Mouse (Mus musculus): Measurements from ENCODE around the gene Arid1b. TPM values are rescaled to one million over a fixed set of nuclear protein-coding genes. Genes with fewer than 3 reads are reported as not detected.

The Arid1b gene
- total RNA-seq, 1 experiment = 9.2 TPM

DNA sequence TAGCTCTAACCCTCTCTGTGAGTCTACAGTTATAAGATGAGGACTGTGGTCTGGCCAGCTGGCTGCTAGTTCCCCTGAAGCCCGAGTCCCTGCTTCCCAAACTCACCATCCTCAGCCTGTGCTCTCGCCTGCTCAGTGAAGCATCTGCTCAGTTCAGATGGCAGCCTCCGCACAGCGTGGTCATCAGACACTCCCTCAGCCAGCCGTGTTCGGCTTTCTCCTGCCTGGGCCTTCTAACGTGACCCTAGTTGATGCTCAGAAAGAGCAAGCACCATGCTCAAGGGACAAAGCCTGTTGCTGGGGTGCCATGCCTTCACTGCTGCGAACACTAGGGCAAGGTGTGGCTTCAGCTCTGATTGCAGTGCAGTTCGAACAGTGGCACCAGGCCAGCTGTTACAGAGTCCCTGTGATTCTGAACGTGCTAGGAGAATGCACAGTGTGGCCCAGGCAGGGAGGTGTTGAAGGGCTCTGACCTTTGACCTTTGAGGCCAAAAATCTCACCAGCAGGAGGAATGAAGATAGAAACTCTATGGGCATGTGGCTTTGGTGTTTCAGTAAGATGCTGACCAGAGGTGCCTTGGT, 222.9 kb downstream of the Arid1b start:
- H3K9ac ChIP-seq (ENCODE audit: insufficient read depth, low read depth, low read length, poor library complexity, severe bottlenecking) = no peak overlapping the region
- H3K4me1 ChIP-seq (ENCODE audit: control insufficient read depth in 2 of 2, insufficient read depth in 2 of 2, low read length in 2 of 2, poor library complexity in 1 of 2) = peaks cover 0 to 3% of the 10 kb centered on the region in 2 experiments; a peak in 1 of 4 replicates

DNA sequence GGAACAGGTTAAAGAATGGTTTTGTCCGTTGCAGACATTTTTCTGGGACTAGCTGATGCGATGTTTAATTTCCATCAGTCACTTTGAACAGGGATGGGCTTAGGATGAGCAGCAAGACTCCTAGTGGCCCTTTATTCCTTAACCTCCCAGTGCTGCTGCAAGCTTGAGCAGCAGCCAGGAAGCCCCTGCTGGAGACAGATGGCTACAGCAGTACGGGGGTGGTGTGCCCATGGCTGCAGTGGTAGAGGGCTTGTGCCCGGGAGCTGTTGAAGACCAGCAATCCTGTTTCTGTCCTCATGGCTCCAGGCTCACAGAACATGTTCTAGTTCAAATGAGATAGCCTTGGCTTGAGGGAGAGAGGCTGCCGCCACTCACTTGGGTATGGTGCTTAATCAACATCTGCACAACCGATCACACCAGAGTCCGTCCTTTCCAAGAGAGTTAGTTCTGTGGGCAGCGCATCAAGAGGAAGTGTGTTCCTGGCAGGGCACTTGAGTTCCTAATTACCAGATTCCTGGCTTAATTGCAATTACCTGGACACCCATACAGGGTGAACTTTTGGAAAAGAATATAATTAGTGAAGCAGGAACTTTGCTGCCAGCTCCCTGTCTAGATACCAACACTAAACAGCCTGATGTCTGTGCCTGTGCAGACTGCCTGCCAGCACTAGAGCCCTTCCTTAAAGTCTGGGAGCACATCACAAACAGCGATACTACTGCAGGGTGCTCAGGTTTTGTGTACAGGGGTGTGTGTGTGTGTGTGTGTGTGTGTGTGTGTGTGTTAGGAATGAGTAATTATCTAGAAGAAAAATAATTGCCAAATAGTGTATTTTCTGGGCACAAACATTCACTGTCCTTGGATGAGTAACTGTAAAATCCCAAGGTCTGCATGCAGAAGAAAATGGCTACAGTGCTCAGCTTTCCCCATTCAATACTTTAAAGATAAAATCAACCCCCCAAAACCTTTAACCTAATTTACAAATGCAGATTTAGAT, 224.0 kb downstream of the Arid1b start:
- no peak for DNase-seq (ENCODE audit: low read depth, low spot score)
- no peaks in the 10 kb centered on the region for H3K36me3 ChIP-seq (ENCODE audit: control insufficient read depth, insufficient read depth, low read length, poor library complexity, severe bottlenecking)
- H3K27ac ChIP-seq (ENCODE audit: insufficient read depth, low read depth, low read length, poor library complexity, severe bottlenecking) = no peak overlapping the region
- H3K4me3 ChIP-seq (ENCODE audit: insufficient read depth in 1 of 2, low read depth in 1 of 2, low read length in 2 of 2, poor library complexity in 1 of 2, severe bottlenecking in 1 of 2) = no peak overlapping the region
- H3K4me1 ChIP-seq (ENCODE audit: control insufficient read depth in 2 of 2, insufficient read depth in 2 of 2, low read length in 2 of 2, poor library complexity in 1 of 2) = peaks cover 0 to 3% of the 10 kb centered on the region in 2 experiments; a peak in 1 of 4 replicates
- H3K9me3 ChIP-seq (ENCODE audit: control insufficient read depth, insufficient read depth, low read depth, low read length) = no peaks in the 10 kb centered on the region
- no peak overlapping the region for H3K9ac ChIP-seq (ENCODE audit: insufficient read depth, low read depth, low read length, poor library complexity, severe bottlenecking)
- TF ChIP-seq CHD2 (IDR thresholded peaks at IDR 0.05; ENCODE audit: low read depth, low read length) (no peak), ZNF384 (IDR thresholded peaks at IDR 0.05; ENCODE audit: low read depth, low read length) (no peak), MAFK (IDR thresholded peaks at IDR 0.05; ENCODE audit: insufficient read depth, low read depth, low read length) (no peak), HCFC1 (IDR thresholded peaks at IDR 0.05; ENCODE audit: borderline replicate concordance, insufficient read depth, low read length) (no peak)
- in situ Hi-C loops (cut with MboI; ENCODE audit: low sequenced_read_pairs in 2 of 2, unreplicated experiment in 2 of 2) = no loop called here

More for the DNA sequence above, 222.9 kb downstream of the Arid1b start:
- no peak overlapping the region for H3K4me3 ChIP-seq (ENCODE audit: insufficient read depth in 1 of 2, low read depth in 1 of 2, low read length in 2 of 2, poor library complexity in 1 of 2, severe bottlenecking in 1 of 2)
- H3K36me3 ChIP-seq (ENCODE audit: control insufficient read depth, insufficient read depth, low read length, poor library complexity, severe bottlenecking) = no peaks in the 10 kb centered on the region
- H3K9me3 ChIP-seq (ENCODE audit: control insufficient read depth, insufficient read depth, low read depth, low read length) = no peaks in the 10 kb centered on the region
- no peak for TF ChIP-seq HCFC1 (IDR thresholded peaks at IDR 0.05; ENCODE audit: borderline replicate concordance, insufficient read depth, low read length)
- no peak for TF ChIP-seq ZNF384 (IDR thresholded peaks at IDR 0.05; ENCODE audit: low read depth, low read length)
- no peak for TF ChIP-seq ZC3H11A (IDR thresholded peaks at IDR 0.05; ENCODE audit: borderline replicate concordance, low read depth, low read length)
- TF ChIP-seq CHD2 (IDR thresholded peaks at IDR 0.05; ENCODE audit: low read depth, low read length) = no peak
- no peak for TF ChIP-seq MAFK (IDR thresholded peaks at IDR 0.05; ENCODE audit: insufficient read depth, low read depth, low read length)
- DNase-seq (ENCODE audit: low read depth, low spot score) = no peak
- in situ Hi-C loops (cut with MboI; ENCODE audit: low sequenced_read_pairs in 2 of 2, unreplicated experiment in 2 of 2) = no loop called here
- no peak overlapping the region for H3K27ac ChIP-seq (ENCODE audit: insufficient read depth, low read depth, low read length, poor library complexity, severe bottlenecking)

DNA sequence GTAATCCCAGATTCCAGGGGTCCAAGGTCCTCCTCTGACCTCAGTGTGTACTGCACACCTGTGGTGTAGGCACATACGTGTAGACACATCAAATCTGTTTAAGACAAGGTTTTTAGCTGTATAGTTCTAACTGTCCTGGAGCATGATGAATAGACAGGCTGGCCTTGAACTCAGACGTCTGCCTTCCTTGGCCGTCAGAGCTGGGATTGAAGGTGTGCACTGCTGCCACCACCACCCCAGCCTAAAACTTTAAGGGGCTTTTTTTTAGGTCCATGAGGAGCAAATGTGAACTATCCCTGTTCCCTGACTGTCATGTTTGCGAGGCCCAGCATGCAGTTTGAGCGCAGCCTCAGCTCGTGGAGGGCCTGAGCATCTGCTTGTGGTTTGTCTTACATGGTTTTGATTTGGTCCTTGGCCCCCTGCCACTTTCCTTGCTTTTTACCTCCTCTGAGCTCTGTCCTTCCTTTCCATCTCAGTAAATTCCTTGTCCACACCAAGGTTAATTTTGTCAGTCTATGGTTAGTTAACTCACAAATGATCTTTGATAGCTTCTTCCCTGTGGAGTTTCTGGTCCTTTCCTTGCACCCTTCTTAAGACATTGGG, 224.9 kb downstream of the Arid1b start:
- Histone ChIP-seq H3K4me1 (ENCODE audit: control insufficient read depth in 2 of 2, insufficient read depth in 2 of 2, low read length in 2 of 2, poor library complexity in 1 of 2) (peaks cover 0 to 3% of the 10 kb centered on the region in 2 experiments; a peak in 1 of 4 replicates), H3K27ac (ENCODE audit: insufficient read depth, low read depth, low read length, poor library complexity, severe bottlenecking) (no peak overlapping the region), H3K9me3 (ENCODE audit: control insufficient read depth, insufficient read depth, low read depth, low read length) (no peaks in the 10 kb centered on the region), H3K9ac (ENCODE audit: insufficient read depth, low read depth, low read length, poor library complexity, severe bottlenecking) (no peak overlapping the region), H3K36me3 (ENCODE audit: control insufficient read depth, insufficient read depth, low read length, poor library complexity, severe bottlenecking) (no peaks in the 10 kb centered on the region), H3K4me3 (ENCODE audit: insufficient read depth in 1 of 2, low read depth in 1 of 2, low read length in 2 of 2, poor library complexity in 1 of 2, severe bottlenecking in 1 of 2) (no peak overlapping the region)
- TF ChIP-seq ZNF384 (IDR thresholded peaks at IDR 0.05; ENCODE audit: low read depth, low read length) (no peak), ZC3H11A (IDR thresholded peaks at IDR 0.05; ENCODE audit: borderline replicate concordance, low read depth, low read length) (no peak), MAFK (IDR thresholded peaks at IDR 0.05; ENCODE audit: insufficient read depth, low read depth, low read length) (no peak), HCFC1 (IDR thresholded peaks at IDR 0.05; ENCODE audit: borderline replicate concordance, insufficient read depth, low read length) (no peak), CHD2 (IDR thresholded peaks at IDR 0.05; ENCODE audit: low read depth, low read length) (no peak)
- DNase-seq (ENCODE audit: low read depth, low spot score) = no peak
- in situ Hi-C loops (cut with MboI; ENCODE audit: low sequenced_read_pairs in 2 of 2, unreplicated experiment in 2 of 2) = no loop called here

DNA sequence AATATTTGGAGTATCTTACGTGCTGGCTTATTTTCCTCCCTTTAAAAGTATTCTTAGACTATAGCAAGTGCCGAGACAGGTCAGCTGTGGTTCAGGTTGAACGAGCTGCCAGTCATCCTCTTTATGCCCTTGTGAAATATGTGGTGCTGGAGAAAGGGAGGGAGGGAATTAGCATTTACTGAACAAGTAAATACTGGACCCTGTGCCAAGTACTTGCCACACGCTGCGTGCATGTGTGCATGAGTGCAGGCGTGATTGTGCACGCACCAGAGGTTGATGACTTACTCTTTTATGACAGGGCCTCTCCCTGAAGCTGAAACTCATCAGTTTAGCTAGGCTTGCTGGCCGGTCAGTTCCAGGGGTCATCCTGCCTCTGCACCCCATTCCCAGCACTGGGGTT, 226.9 kb downstream of the Arid1b start:
- H3K9me3 ChIP-seq (ENCODE audit: control insufficient read depth, insufficient read depth, low read depth, low read length) = no peaks in the 10 kb centered on the region
- TF ChIP-seq ZC3H11A (IDR thresholded peaks at IDR 0.05; ENCODE audit: borderline replicate concordance, low read depth, low read length) (no peak), HCFC1 (IDR thresholded peaks at IDR 0.05; ENCODE audit: borderline replicate concordance, insufficient read depth, low read length) (no peak), CHD2 (IDR thresholded peaks at IDR 0.05; ENCODE audit: low read depth, low read length) (no peak), MAFK (IDR thresholded peaks at IDR 0.05; ENCODE audit: insufficient read depth, low read depth, low read length) (no peak), ZNF384 (IDR thresholded peaks at IDR 0.05; ENCODE audit: low read depth, low read length) (no peak)
- peaks cover 0 to 3% of the 10 kb centered on the region in 2 experiments; a peak in 1 of 4 replicates for H3K4me1 ChIP-seq (ENCODE audit: control insufficient read depth in 2 of 2, insufficient read depth in 2 of 2, low read length in 2 of 2, poor library complexity in 1 of 2)
- H3K4me3 ChIP-seq (ENCODE audit: insufficient read depth in 1 of 2, low read depth in 1 of 2, low read length in 2 of 2, poor library complexity in 1 of 2, severe bottlenecking in 1 of 2) = no peak overlapping the region
- no peak for DNase-seq (ENCODE audit: low read depth, low spot score)
- no peak overlapping the region for H3K27ac ChIP-seq (ENCODE audit: insufficient read depth, low read depth, low read length, poor library complexity, severe bottlenecking)
- no peaks in the 10 kb centered on the region for H3K36me3 ChIP-seq (ENCODE audit: control insufficient read depth, insufficient read depth, low read length, poor library complexity, severe bottlenecking)
- H3K9ac ChIP-seq (ENCODE audit: insufficient read depth, low read depth, low read length, poor library complexity, severe bottlenecking) = no peak overlapping the region
- in situ Hi-C loops (cut with MboI; ENCODE audit: low sequenced_read_pairs in 2 of 2, unreplicated experiment in 2 of 2) = no loop called here

All from ES-E14 (cell line).